Mouse (Mus musculus) cerebellum, adult 2 months (tissue): ENCODE measurements around the gene Mast4.

Experiments used
- CTCF ChIP-seq: fragments of 200-500 bp; IDR thresholded peaks from 2 replicates; pipeline ENCODE4 v1.5.1; 2011; ENCODE audit warnings: low read depth, mild to moderate bottlenecking, control low read depth, low read length, moderate library complexity, borderline replicate concordance; ENCODE audit not compliant: insufficient read depth
- POLR2A ChIP-seq: fragments of 200-500 bp; IDR thresholded peaks from 2 replicates; pipeline ENCODE4 v1.6.1; 2011; ENCODE audit warnings: low read length, control low read depth, borderline replicate concordance; ENCODE audit not compliant: insufficient read depth

DNA sequence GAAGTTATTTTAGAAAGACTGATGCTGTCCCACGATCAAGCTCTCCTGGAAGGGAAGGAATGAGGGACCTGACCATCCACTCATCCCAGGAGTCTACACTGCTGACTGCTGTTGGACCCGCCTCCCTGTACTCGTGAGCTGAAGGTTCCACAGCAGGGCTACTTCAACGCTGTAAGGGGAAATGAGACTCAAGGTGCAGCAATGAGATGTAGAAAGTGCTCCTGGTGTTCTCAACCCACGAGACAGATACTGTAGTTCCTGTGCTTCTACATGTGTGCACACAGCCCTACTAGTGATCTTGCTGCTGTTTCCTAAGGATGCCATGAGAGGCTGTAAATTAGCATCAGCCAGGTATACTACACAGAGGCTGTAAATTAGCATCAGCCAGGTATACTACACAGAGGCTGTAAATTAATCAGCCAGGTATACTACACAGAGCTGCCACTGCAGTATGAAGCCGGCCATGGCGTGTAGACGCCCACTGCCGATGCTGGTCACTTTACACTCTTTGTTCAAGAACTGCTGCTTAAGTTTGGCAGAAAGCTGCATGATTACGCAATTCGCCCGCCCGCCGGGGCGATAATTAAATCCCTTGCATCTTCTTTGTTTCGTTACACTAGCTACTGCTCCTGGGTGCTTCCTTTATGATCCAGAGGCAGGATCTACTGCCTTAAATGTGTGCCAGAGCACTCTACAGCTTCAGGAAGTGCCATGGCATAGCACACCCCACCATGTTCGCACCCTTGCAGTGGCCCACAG is 587.3 kb downstream of the Mast4 start:
- TF ChIP-seq POLR2A: no peak
- no peak for TF ChIP-seq CTCF
